Comparison of ENCODE assay signal across 22 mouse cellular contexts in genomic region chr17:43114926-43115325, GRCm38 (mm10).
DNase-seq lines count a peak whose midpoint lies in the region; ATAC-seq and TF ChIP-seq lines count a peak whose summit lies in the region.
"Had no signal": no experiment of that assay in that cellular context is flagged by ENCODE, and none has a peak within 500 bp of the region (broad histone marks: within the 10 kb centered on the region; RNA-seq: fewer than 3 reads in every experiment).

No protein-coding gene starts in this region.

- peak; percentile 84 for DNase-seq in heart, adult 11 months
- DNase-seq in heart, postnatal 10 days = no peak
- DNase-seq in kidney, postnatal 0 days (ENCODE audit: low spot score) = no peak
- DNase-seq in kidney, adult 2 months = no peak
- DNase-seq in midbrain, embryonic 10.5 days (ENCODE audit: low spot score) = no peak
- no peak for DNase-seq in embryonic facial prominence, embryonic 10.5 days (ENCODE audit: low spot score)
- DNase-seq in spleen, postnatal 4 days (ENCODE audit: low spot score in 2 of 2) = no peak
- DNase-seq: adrenal gland, postnatal 10 days; cerebellum, adult 2 months; cerebellum, postnatal 25 days; liver; liver, postnatal 0 days; spleen, adult 18-20 months had no signal

- no peak for TF ChIP-seq CTCF in kidney, postnatal 0 days (IDR thresholded peaks at IDR 0.05; ENCODE audit: low read depth)
- TF ChIP-seq CTCF in kidney, adult 2 months (conservative IDR thresholded peaks at IDR 0.05; ENCODE audit: insufficient read depth, insufficient read length, low read depth, low read length) = no peak

- WGBS in kidney, postnatal 0 days = 94% methylated on average over 6 of the region's 6 CpGs
- WGBS in kidney, adult 2 months = 91% methylated on average over 6 of the region's 6 CpGs
- 96% methylated on average over 6 of the region's 6 CpGs for WGBS in midbrain, embryonic 16.5 days
- 96% methylated on average over 6 of the region's 6 CpGs for WGBS in midbrain, embryonic 10.5 days
- WGBS in embryonic facial prominence, embryonic 10.5 days = 90% methylated on average over 6 of the region's 6 CpGs

- no peak for TF ChIP-seq POLR2A in kidney, adult 2 months (IDR thresholded peaks at IDR 0.05; ENCODE audit: low read depth, low read length)

- intact Hi-C loops in heart, postnatal 10 days (cut with DNase I) = no loop called here

- no peaks in the 10 kb centered on the region for H3K9me3 ChIP-seq in kidney, postnatal 0 days (replicated peaks; ENCODE audit: low read length)
- H3K9me3 ChIP-seq in midbrain, embryonic 16.5 days (replicated peaks; ENCODE audit: control insufficient read depth, low read length, poor library complexity, severe bottlenecking) = no peaks in the 10 kb centered on the region
- no peaks in the 10 kb centered on the region for H3K9me3 ChIP-seq in midbrain, embryonic 10.5 days (replicated peaks)
- H3K9me3 ChIP-seq in embryonic facial prominence, embryonic 10.5 days = no peaks in the 10 kb centered on the region
- H3K9me3 ChIP-seq: embryonic facial prominence, embryonic 13.5 days; forebrain, embryonic 13.5 days; heart, embryonic 13.5 days; midbrain, embryonic 12.5 days had no signal

- H3K4me3 ChIP-seq in kidney, postnatal 0 days (replicated peaks; ENCODE audit: low read depth, low read length) = no peak overlapping the region
- H3K4me3 ChIP-seq in kidney, adult 2 months (ENCODE audit: insufficient read depth, low read depth, low read length) = no peak overlapping the region
- no peak overlapping the region for H3K4me3 ChIP-seq in midbrain, embryonic 16.5 days (ENCODE audit: low read depth, low read length)
- H3K4me3 ChIP-seq in midbrain, embryonic 10.5 days = no peak overlapping the region
- no peak overlapping the region for H3K4me3 ChIP-seq in embryonic facial prominence, embryonic 10.5 days
- H3K4me3 ChIP-seq: embryonic facial prominence, embryonic 13.5 days; forebrain, embryonic 13.5 days; heart, embryonic 13.5 days; left cerebral cortex, adult 2 months; midbrain, embryonic 12.5 days had no signal

- H3K36me3 ChIP-seq in kidney, postnatal 0 days (ENCODE audit: insufficient read depth, low read length) = no peaks in the 10 kb centered on the region
- H3K36me3 ChIP-seq in kidney, adult 2 months (ENCODE audit: control insufficient read depth, insufficient read depth, low read length) = no peaks in the 10 kb centered on the region
- no peaks in the 10 kb centered on the region for H3K36me3 ChIP-seq in midbrain, embryonic 16.5 days (ENCODE audit: control insufficient read depth, insufficient read depth, low read length)
- no peaks in the 10 kb centered on the region for H3K36me3 ChIP-seq in midbrain, embryonic 10.5 days
- H3K36me3 ChIP-seq in embryonic facial prominence, embryonic 10.5 days (replicated peaks) = no peaks in the 10 kb centered on the region
- H3K36me3 ChIP-seq: embryonic facial prominence, embryonic 13.5 days; heart, embryonic 13.5 days; midbrain, embryonic 12.5 days had no signal

- 0 out of 2 replicates have a peak overlapping the region, but pooled peaks have one; percentile 64 for H3K27ac ChIP-seq in kidney, postnatal 0 days
- H3K27ac ChIP-seq in kidney, adult 2 months (ENCODE audit: insufficient read depth, low read depth, low read length) = no peak overlapping the region
- H3K27ac ChIP-seq in midbrain, embryonic 16.5 days (ENCODE audit: low read length) = no peak overlapping the region
- H3K27ac ChIP-seq in midbrain, embryonic 10.5 days (replicated peaks) = no peak overlapping the region
- H3K27ac ChIP-seq in embryonic facial prominence, embryonic 10.5 days (replicated peaks) = no peak overlapping the region
- H3K27ac ChIP-seq: embryonic facial prominence, embryonic 13.5 days; forebrain, embryonic 13.5 days; heart, embryonic 13.5 days; left cerebral cortex, adult 2 months; macrophage; midbrain, embryonic 12.5 days had no signal

- no peak overlapping the region for H3K9ac ChIP-seq in kidney, postnatal 0 days (ENCODE audit: low read depth, low read length)
- H3K9ac ChIP-seq in midbrain, embryonic 16.5 days (ENCODE audit: low read depth, low read length) = no peak overlapping the region
- H3K9ac ChIP-seq: embryonic facial prominence, embryonic 13.5 days; forebrain, embryonic 13.5 days; heart, embryonic 13.5 days; liver, postnatal 0 days; midbrain, embryonic 12.5 days had no signal

- ATAC-seq in kidney, postnatal 0 days (replicated peaks; ENCODE audit: low FRiP score, low read depth) = no peak
- 0 out of 2 replicates have a peak, but pooled peaks have one; percentile 15 for ATAC-seq in midbrain, embryonic 16.5 days
- ATAC-seq: inflammation-experienced regulatory T-cells, adult 6 months; lung, postnatal 0 days had no signal

- H3K4me2 ChIP-seq in kidney, postnatal 0 days (ENCODE audit: low read length) = no peak overlapping the region
- no peak overlapping the region for H3K4me2 ChIP-seq in midbrain, embryonic 16.5 days (ENCODE audit: low read length)
- H3K4me2 ChIP-seq: embryonic facial prominence, embryonic 13.5 days; forebrain, embryonic 13.5 days; heart, embryonic 13.5 days; midbrain, embryonic 12.5 days had no signal

- peaks cover 14% of the 10 kb centered on the region; the same call in 1 of the 2 replicates for H3K4me1 ChIP-seq in kidney, postnatal 0 days (replicated peaks; ENCODE audit: insufficient read depth, low read length)
- H3K4me1 ChIP-seq in kidney, adult 2 months (ENCODE audit: control insufficient read depth, insufficient read depth, low read length) = peaks cover 35% of the 10 kb centered on the region
- no peaks in the 10 kb centered on the region; the same call in 1 of the 2 replicates for H3K4me1 ChIP-seq in midbrain, embryonic 16.5 days (ENCODE audit: control insufficient read depth, insufficient read depth, low read length)
- H3K4me1 ChIP-seq in midbrain, embryonic 10.5 days = no peaks in the 10 kb centered on the region
- no peaks in the 10 kb centered on the region for H3K4me1 ChIP-seq in embryonic facial prominence, embryonic 10.5 days
- H3K4me1 ChIP-seq: embryonic facial prominence, embryonic 13.5 days; forebrain, embryonic 13.5 days; heart, embryonic 13.5 days had no signal

- no peaks in the 10 kb centered on the region for H3K27me3 ChIP-seq in kidney, postnatal 0 days (ENCODE audit: insufficient read depth, low read length)
- H3K27me3 ChIP-seq in kidney, adult 2 months (replicated peaks; ENCODE audit: control insufficient read depth, insufficient read depth, low read length) = no peaks in the 10 kb centered on the region
- H3K27me3 ChIP-seq in midbrain, embryonic 16.5 days (ENCODE audit: control insufficient read depth, insufficient read depth, low read depth, low read length) = no peaks in the 10 kb centered on the region
- no peaks in the 10 kb centered on the region for H3K27me3 ChIP-seq in midbrain, embryonic 10.5 days (ENCODE audit: low read depth, poor library complexity, severe bottlenecking)
- H3K27me3 ChIP-seq in embryonic facial prominence, embryonic 10.5 days (replicated peaks; ENCODE audit: low read depth, poor library complexity, severe bottlenecking) = no peaks in the 10 kb centered on the region
- H3K27me3 ChIP-seq: embryonic facial prominence, embryonic 13.5 days; forebrain, embryonic 13.5 days; heart, embryonic 13.5 days; midbrain, embryonic 12.5 days had no signal
